Mouse (Mus musculus): ENCODE data around the gene Pank1. TPM values are rescaled to one million over a fixed set of nuclear protein-coding genes. Genes with fewer than 3 reads are reported as not detected.

Gene Pank1
- polyA plus RNA-seq, 1 experiment from 2014 or later = 12.5 TPM

GRCm38 (mm10) chr19:34905424-34905823 is 26.2 kb upstream of the Pank1 start:
- no peak for ATAC-seq (ENCODE audit: low FRiP score)
- no peak for DNase-seq (ENCODE audit: low spot score)

GRCm38 (mm10) chr19:34904032-34904431 is 24.8 kb upstream of the Pank1 start:
- no peak overlapping the region for H3K9ac ChIP-seq (ENCODE audit: low read depth, low read length)
- 84% methylated on average over 5 of the region's 5 CpGs for WGBS
- no peaks in the 10 kb centered on the region for H3K4me1 ChIP-seq (replicated peaks; ENCODE audit: control insufficient read depth, insufficient read depth, low read length)
- no peaks in the 10 kb centered on the region for H3K36me3 ChIP-seq (ENCODE audit: control insufficient read depth, insufficient read depth, low read length)
- H3K4me2 ChIP-seq (replicated peaks; ENCODE audit: low read depth, low read length) = no peak overlapping the region
- no peak for DNase-seq (ENCODE audit: low spot score)
- no peaks in the 10 kb centered on the region for H3K9me3 ChIP-seq (ENCODE audit: control insufficient read depth, low read length)
- ATAC-seq (ENCODE audit: low FRiP score) = no peak
- H3K4me3 ChIP-seq (ENCODE audit: low read depth, low read length) = no peak overlapping the region
- H3K27me3 ChIP-seq (ENCODE audit: control insufficient read depth, insufficient read depth, low read length) = no peaks in the 10 kb centered on the region
- no peak overlapping the region for H3K27ac ChIP-seq (ENCODE audit: low read depth, low read length)

More at GRCm38 (mm10) chr19:34905424-34905823, 26.2 kb upstream of the Pank1 start:
- H3K27me3 ChIP-seq (ENCODE audit: control insufficient read depth, insufficient read depth, low read length) = no peaks in the 10 kb centered on the region
- WGBS = 98% methylated on average over 7 of the region's 7 CpGs
- no peak overlapping the region for H3K4me2 ChIP-seq (replicated peaks; ENCODE audit: low read depth, low read length)
- H3K4me1 ChIP-seq (replicated peaks; ENCODE audit: control insufficient read depth, insufficient read depth, low read length) = no peaks in the 10 kb centered on the region
- H3K4me3 ChIP-seq (ENCODE audit: low read depth, low read length) = no peak overlapping the region
- no peaks in the 10 kb centered on the region for H3K9me3 ChIP-seq (ENCODE audit: control insufficient read depth, low read length)
- H3K9ac ChIP-seq (ENCODE audit: low read depth, low read length) = no peak overlapping the region
- H3K36me3 ChIP-seq (ENCODE audit: control insufficient read depth, insufficient read depth, low read length) = no peaks in the 10 kb centered on the region
- no peak overlapping the region for H3K27ac ChIP-seq (ENCODE audit: low read depth, low read length)

GRCm38 (mm10) chr19:34901735-34902134 is 22.5 kb upstream of the Pank1 start:
- Histone ChIP-seq H3K36me3 (ENCODE audit: control insufficient read depth, insufficient read depth, low read length) (no peaks in the 10 kb centered on the region), H3K4me3 (ENCODE audit: low read depth, low read length) (no peak overlapping the region), H3K4me1 (replicated peaks; ENCODE audit: control insufficient read depth, insufficient read depth, low read length) (no peaks in the 10 kb centered on the region), H3K4me2 (replicated peaks; ENCODE audit: low read depth, low read length) (no peak overlapping the region), H3K27ac (ENCODE audit: low read depth, low read length) (no peak overlapping the region), H3K27me3 (ENCODE audit: control insufficient read depth, insufficient read depth, low read length) (no peaks in the 10 kb centered on the region), H3K9me3 (ENCODE audit: control insufficient read depth, low read length) (no peaks in the 10 kb centered on the region), H3K9ac (ENCODE audit: low read depth, low read length) (no peak overlapping the region)
- DNase-seq (ENCODE audit: low spot score) (no peak), ATAC-seq (ENCODE audit: low FRiP score) (no peak)
- 82% methylated on average over 2 of the region's 2 CpGs for WGBS

GRCm38 (mm10) chr19:34901266-34901665 is 22.0 kb upstream of the Pank1 start:
- H3K9me3 ChIP-seq (ENCODE audit: control insufficient read depth, low read length) = no peaks in the 10 kb centered on the region
- WGBS = 92% methylated on average over 7 of the region's 7 CpGs
- no peak overlapping the region for H3K4me2 ChIP-seq (replicated peaks; ENCODE audit: low read depth, low read length)
- no peaks in the 10 kb centered on the region for H3K36me3 ChIP-seq (ENCODE audit: control insufficient read depth, insufficient read depth, low read length)
- DNase-seq (ENCODE audit: low spot score) (no peak), ATAC-seq (ENCODE audit: low FRiP score) (no peak)
- H3K27me3 ChIP-seq (ENCODE audit: control insufficient read depth, insufficient read depth, low read length) = no peaks in the 10 kb centered on the region
- H3K9ac ChIP-seq (ENCODE audit: low read depth, low read length) = no peak overlapping the region
- H3K4me3 ChIP-seq (ENCODE audit: low read depth, low read length) = no peak overlapping the region
- no peak overlapping the region for H3K27ac ChIP-seq (ENCODE audit: low read depth, low read length)
- H3K4me1 ChIP-seq (replicated peaks; ENCODE audit: control insufficient read depth, insufficient read depth, low read length) = no peaks in the 10 kb centered on the region

- ATAC-seq (ENCODE audit: low FRiP score) = no peak
- H3K27ac ChIP-seq (ENCODE audit: low read depth, low read length) = no peak overlapping the region
- no peaks in the 10 kb centered on the region for H3K9me3 ChIP-seq (ENCODE audit: control insufficient read depth, low read length)
- no peak overlapping the region for H3K4me2 ChIP-seq (replicated peaks; ENCODE audit: low read depth, low read length)
- no peaks in the 10 kb centered on the region for H3K36me3 ChIP-seq (ENCODE audit: control insufficient read depth, insufficient read depth, low read length)
- no peak overlapping the region for H3K9ac ChIP-seq (ENCODE audit: low read depth, low read length)
- WGBS = 92% methylated on average over 4 of the region's 4 CpGs
- H3K4me3 ChIP-seq (ENCODE audit: low read depth, low read length) = no peak overlapping the region
- no peaks in the 10 kb centered on the region for H3K27me3 ChIP-seq (ENCODE audit: control insufficient read depth, insufficient read depth, low read length)
- DNase-seq (ENCODE audit: low spot score) = no peak
- H3K4me1 ChIP-seq (replicated peaks; ENCODE audit: control insufficient read depth, insufficient read depth, low read length) = no peaks in the 10 kb centered on the region
These were observed 19.7 kb upstream of the Pank1 start for GRCm38 (mm10) chr19:34898941-34899340.

- no peak overlapping the region for H3K27ac ChIP-seq (ENCODE audit: low read depth, low read length)
- H3K36me3 ChIP-seq (ENCODE audit: control insufficient read depth, insufficient read depth, low read length) = no peaks in the 10 kb centered on the region
- ATAC-seq (ENCODE audit: low FRiP score) (no peak), DNase-seq (ENCODE audit: low spot score) (no peak)
- 91% methylated on average over 15 of the region's 15 CpGs for WGBS
- H3K4me3 ChIP-seq (ENCODE audit: low read depth, low read length) = no peak overlapping the region
- no peaks in the 10 kb centered on the region for H3K27me3 ChIP-seq (ENCODE audit: control insufficient read depth, insufficient read depth, low read length)
- no peak overlapping the region for H3K9ac ChIP-seq (ENCODE audit: low read depth, low read length)
- H3K4me1 ChIP-seq (replicated peaks; ENCODE audit: control insufficient read depth, insufficient read depth, low read length) = no peaks in the 10 kb centered on the region
- no peak overlapping the region for H3K4me2 ChIP-seq (replicated peaks; ENCODE audit: low read depth, low read length)
- H3K9me3 ChIP-seq (ENCODE audit: control insufficient read depth, low read length) = no peaks in the 10 kb centered on the region
These were observed 18.1 kb upstream of the Pank1 start for GRCm38 (mm10) chr19:34897082-34897965.

- no peak overlapping the region for H3K4me3 ChIP-seq (ENCODE audit: low read depth, low read length)
- DNase-seq (ENCODE audit: low spot score) = no peak
- H3K4me1 ChIP-seq (replicated peaks; ENCODE audit: control insufficient read depth, insufficient read depth, low read length) = no peaks in the 10 kb centered on the region
- 88% methylated on average over 4 of the region's 4 CpGs for WGBS
- H3K4me2 ChIP-seq (replicated peaks; ENCODE audit: low read depth, low read length) = no peak overlapping the region
- no peak for ATAC-seq (ENCODE audit: low FRiP score)
- no peak overlapping the region for H3K9ac ChIP-seq (ENCODE audit: low read depth, low read length)
- no peaks in the 10 kb centered on the region for H3K27me3 ChIP-seq (ENCODE audit: control insufficient read depth, insufficient read depth, low read length)
- no peaks in the 10 kb centered on the region for H3K36me3 ChIP-seq (ENCODE audit: control insufficient read depth, insufficient read depth, low read length)
- no peak overlapping the region for H3K27ac ChIP-seq (ENCODE audit: low read depth, low read length)
- no peaks in the 10 kb centered on the region for H3K9me3 ChIP-seq (ENCODE audit: control insufficient read depth, low read length)
These were observed 15.8 kb upstream of the Pank1 start for GRCm38 (mm10) chr19:34895082-34895481.

- Histone ChIP-seq H3K36me3 (ENCODE audit: control insufficient read depth, insufficient read depth, low read length) (no peaks in the 10 kb centered on the region), H3K27me3 (ENCODE audit: control insufficient read depth, insufficient read depth, low read length) (no peaks in the 10 kb centered on the region), H3K4me2 (replicated peaks; ENCODE audit: low read depth, low read length) (no peak overlapping the region), H3K9ac (ENCODE audit: low read depth, low read length) (no peak overlapping the region), H3K4me1 (replicated peaks; ENCODE audit: control insufficient read depth, insufficient read depth, low read length) (no peaks in the 10 kb centered on the region), H3K9me3 (ENCODE audit: control insufficient read depth, low read length) (no peaks in the 10 kb centered on the region), H3K27ac (ENCODE audit: low read depth, low read length) (no peak overlapping the region), H3K4me3 (ENCODE audit: low read depth, low read length) (no peak overlapping the region)
- ATAC-seq (ENCODE audit: low FRiP score) (no peak), DNase-seq (ENCODE audit: low spot score) (no peak)
- 90% methylated on average over 1 of the region's 1 CpGs for WGBS
These were observed 12.3 kb upstream of the Pank1 start for GRCm38 (mm10) chr19:34891590-34891989.

- DNase-seq (ENCODE audit: low spot score) = no peak
- 79% methylated on average over 3 of the region's 3 CpGs for WGBS
- Histone ChIP-seq H3K4me3 (ENCODE audit: low read depth, low read length) (no peak overlapping the region), H3K4me1 (replicated peaks; ENCODE audit: control insufficient read depth, insufficient read depth, low read length) (no peaks in the 10 kb centered on the region), H3K4me2 (replicated peaks; ENCODE audit: low read depth, low read length) (no peak overlapping the region), H3K36me3 (ENCODE audit: control insufficient read depth, insufficient read depth, low read length) (no peaks in the 10 kb centered on the region), H3K27ac (ENCODE audit: low read depth, low read length) (no peak overlapping the region), H3K9me3 (ENCODE audit: control insufficient read depth, low read length) (no peaks in the 10 kb centered on the region), H3K27me3 (ENCODE audit: control insufficient read depth, insufficient read depth, low read length) (no peaks in the 10 kb centered on the region), H3K9ac (ENCODE audit: low read depth, low read length) (no peak overlapping the region)
- no peak for ATAC-seq (ENCODE audit: low FRiP score)
These were observed 11.7 kb upstream of the Pank1 start for GRCm38 (mm10) chr19:34890981-34891380.
